13 mouse cellular contexts compared by ENCODE assay signal in the genomic region with DNA sequence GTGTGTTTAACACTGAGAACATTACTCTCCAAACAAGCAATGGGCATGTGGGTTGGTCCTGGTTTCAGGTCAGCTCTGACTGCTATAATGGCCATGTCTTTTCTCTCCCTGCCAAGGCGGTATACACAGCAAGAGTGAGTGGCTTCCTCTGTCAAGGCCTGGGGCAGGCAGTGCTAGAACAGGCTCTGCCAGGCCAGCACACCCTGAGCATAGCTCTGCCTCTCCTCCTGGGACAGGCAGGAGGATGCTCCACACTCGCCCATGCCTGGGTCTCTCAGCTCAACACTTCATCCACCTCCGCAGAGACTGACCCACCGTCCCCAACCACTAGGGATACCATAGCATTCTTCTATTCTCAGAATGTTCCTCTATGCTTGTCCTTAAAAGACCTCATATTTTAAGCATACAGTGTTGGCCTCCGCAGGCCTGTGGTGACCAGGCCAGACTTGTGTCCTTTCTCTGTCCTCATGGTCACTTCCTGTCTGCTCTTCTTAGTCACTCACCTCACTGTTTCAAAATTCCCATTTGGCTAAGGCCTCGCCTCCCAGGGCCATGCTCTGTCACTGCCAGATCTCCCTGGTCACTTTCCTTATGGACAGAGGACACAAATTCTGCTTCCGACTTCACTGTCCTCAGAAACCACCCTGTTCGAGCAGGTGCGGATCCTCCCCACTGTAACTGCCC. TPM values are rescaled to one million over a fixed set of nuclear protein-coding genes. Genes with fewer than 3 reads are reported as not detected.
DNase-seq lines count a peak whose midpoint lies in the region; ATAC-seq lines count a peak whose summit lies in the region.
"Had no signal": no experiment of that assay in that cellular context is flagged by ENCODE, and none has a peak within 500 bp of the region (broad histone marks: within the 10 kb centered on the region; RNA-seq: fewer than 3 reads in every experiment).

No protein-coding gene starts in this region.

- no peak for ATAC-seq in frontal cortex, adult (ENCODE audit: low TSS enrichment)
- ATAC-seq: CD4-positive, CD25-positive, alpha-beta regulatory T cell, adult 4 months had no signal

- H3K4me3 ChIP-seq in heart, embryonic 10.5 days = no peak overlapping the region
- H3K4me3 ChIP-seq: embryonic facial prominence, embryonic 15.5 days; hindbrain, embryonic 10.5 days; layer of hippocampus, adult 2 months; midbrain, embryonic 10.5 days had no signal

- 91% methylated on average over 9 of the region's 9 CpGs for WGBS in heart, embryonic 10.5 days

- no peaks in the 10 kb centered on the region for H3K27me3 ChIP-seq in heart, embryonic 10.5 days (ENCODE audit: insufficient read depth, poor library complexity, severe bottlenecking)
- H3K27me3 ChIP-seq: embryonic facial prominence, embryonic 15.5 days had no signal

- H3K9me3 ChIP-seq in heart, embryonic 10.5 days = no peaks in the 10 kb centered on the region
- H3K9me3 ChIP-seq: embryonic facial prominence, embryonic 15.5 days; hindbrain, embryonic 10.5 days; midbrain, embryonic 10.5 days had no signal

- peak; percentile 41 to 55 for DNase-seq in heart, adult 9 months (ENCODE audit: low spot score in 2 of 2)
- no peak for DNase-seq in heart, embryonic 10.5 days (ENCODE audit: low spot score)
- DNase-seq in adrenal gland, postnatal 10 days = peak; percentile 59
- peak; percentile 41 for DNase-seq in adrenal gland, postnatal 25 days
- peak; percentile 65 to 73 for DNase-seq in cerebellum, postnatal 10 days
- no peak for DNase-seq in thymus, adult 18-20 months
- DNase-seq: right cerebral cortex, postnatal 4 days had no signal

- no peak overlapping the region for H3K27ac ChIP-seq in heart, embryonic 10.5 days
- H3K27ac ChIP-seq: embryonic facial prominence, embryonic 15.5 days; hindbrain, embryonic 10.5 days; layer of hippocampus, adult 2 months; midbrain, embryonic 10.5 days had no signal

- H3K36me3 ChIP-seq in heart, embryonic 10.5 days = peaks cover 17% of the 10 kb centered on the region; the same call in 1 of the 2 replicates
- H3K36me3 ChIP-seq: embryonic facial prominence, embryonic 15.5 days; hindbrain, embryonic 10.5 days; midbrain, embryonic 10.5 days had no signal

- H3K4me1 ChIP-seq in heart, embryonic 10.5 days = peaks cover 51% of the 10 kb centered on the region

RNA-seq across cellular contexts. Expression of gene Ralb, which starts 9.7 kb away (rescaled TPM):
- 176 and 192 TPM in 2 replicates for polyA plus RNA-seq in heart, embryonic 10.5 days (2016; fragmentation: Nextera tagmentation; extraction: Ambion mirVana)
- 10 to 100 TPM; 61.2 to 65.9 TPM for total RNA-seq in adrenal gland, postnatal 10 days (2021)
- 66.4 and 76.2 TPM in 2 replicates for total RNA-seq in adrenal gland, postnatal 25 days (2021)

RNA-seq across cellular contexts. Expression of gene Tmem185b, which starts 31.1 kb away (rescaled TPM):
- polyA plus RNA-seq in heart, embryonic 10.5 days (2016; fragmentation: Nextera tagmentation; extraction: Ambion mirVana) = 22.3 and 24.8 TPM in 2 replicates
- 10 to 100 TPM; 17.1 to 19.7 TPM for total RNA-seq in adrenal gland, postnatal 10 days (2021)
- 21.6 and 30.7 TPM in 2 replicates for total RNA-seq in adrenal gland, postnatal 25 days (2021)

Comparison
In these comparisons a context has a peak if more than half of its experiments do, and no peak if none do; other contexts are left out.
1. DNase-seq: peak in heart, adult 9 months (2 of 2), adrenal gland, postnatal 10 days (single experiment), adrenal gland, postnatal 25 days (single experiment) and cerebellum, postnatal 10 days (2 of 2); none in heart, embryonic 10.5 days (single experiment) and thymus, adult 18-20 months (0 of 2).